Mouse (Mus musculus) cerebellum, adult 11 months (tissue): Measurements from ENCODE around the gene Mthfd2l.

ENCODE experiments used
- DNase-seq: peaks from one replicate; pipeline ENCODE4 v3.0.0; 2022

Gene Mthfd2l

GRCm38 (mm10) chr5:90949499-90949898, 18.6 kb downstream of the Mthfd2l start:
- DNase-seq = no peak

GRCm38 (mm10) chr5:90951475-90951874, 20.6 kb downstream of the Mthfd2l start:
- peak; percentile 25 for DNase-seq

DNA sequence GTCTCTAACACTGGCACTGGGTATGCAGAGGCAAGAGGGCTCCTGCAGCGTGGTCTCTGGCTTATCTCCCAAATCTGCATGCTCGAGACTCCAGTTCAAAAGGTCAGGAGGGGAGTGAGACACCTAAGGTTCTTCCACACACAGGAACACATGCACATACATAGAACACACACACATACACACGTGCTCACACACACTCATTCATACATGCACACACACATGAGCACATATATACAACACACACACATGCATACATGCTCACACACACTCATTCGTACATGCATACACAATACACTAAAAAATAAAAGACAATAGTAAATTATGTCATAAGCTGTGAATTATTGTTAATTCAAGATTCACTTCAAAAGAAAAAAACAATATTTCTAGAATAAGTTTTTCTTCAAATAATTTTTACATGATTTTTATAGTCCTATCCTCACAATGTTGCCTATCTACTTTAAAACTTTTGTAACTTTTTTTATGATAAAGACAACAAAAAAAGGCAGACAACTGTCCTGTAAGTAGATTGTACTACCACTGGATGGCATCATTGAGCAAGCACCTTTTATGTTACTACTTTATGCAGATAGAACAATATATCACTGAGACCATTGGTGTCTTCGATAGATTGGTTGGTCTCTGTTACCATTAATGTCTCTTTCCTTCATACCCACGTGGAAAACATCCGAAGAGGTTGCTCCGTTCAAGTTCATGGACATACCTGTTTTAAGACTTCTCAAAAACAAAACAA, 22.0 kb downstream of the Mthfd2l start:
- no peak for DNase-seq

DNA sequence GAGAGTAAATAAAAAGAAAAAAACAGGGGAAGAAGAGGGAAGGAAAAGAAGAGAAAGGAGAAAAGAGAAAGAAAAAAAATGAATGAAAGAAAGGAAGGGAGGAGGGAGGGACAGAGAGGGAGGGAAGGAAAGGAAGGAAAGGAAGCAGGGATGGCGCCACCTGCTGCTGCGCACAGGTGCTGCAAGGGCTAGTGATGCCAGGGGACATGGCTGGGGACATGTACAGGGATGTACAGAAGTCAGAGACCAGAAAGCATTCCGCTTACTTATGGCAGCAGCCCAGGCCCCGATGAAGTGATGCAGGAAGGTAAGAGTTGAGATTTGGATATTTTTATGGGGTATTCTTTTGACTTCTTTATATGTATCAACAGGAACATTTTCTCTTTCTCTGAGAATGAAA, 33.4 kb downstream of the Mthfd2l start:
- DNase-seq = no peak

DNA sequence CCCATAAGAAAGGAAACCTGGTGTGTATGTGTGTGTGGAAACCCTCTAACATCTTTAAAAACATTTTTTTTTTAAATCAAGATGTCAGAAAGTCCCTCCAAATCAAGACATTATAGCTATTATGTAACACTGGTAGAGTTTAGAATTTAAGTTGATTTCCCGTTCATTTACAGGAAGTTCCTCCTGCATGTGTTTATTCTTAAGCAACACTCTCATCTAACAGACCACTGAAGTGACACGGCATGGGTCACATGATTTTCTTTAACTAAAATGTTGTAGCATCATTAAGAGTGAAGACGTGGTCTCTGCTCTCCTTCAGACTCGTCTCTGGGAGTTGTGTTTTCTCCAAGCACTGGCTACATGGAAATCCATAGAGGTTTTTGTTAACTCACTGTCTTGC, 33.8 kb downstream of the Mthfd2l start:
- DNase-seq = no peak

GRCm38 (mm10) chr5:90965386-90965785, 34.5 kb downstream of the Mthfd2l start:
- no peak for DNase-seq

DNA sequence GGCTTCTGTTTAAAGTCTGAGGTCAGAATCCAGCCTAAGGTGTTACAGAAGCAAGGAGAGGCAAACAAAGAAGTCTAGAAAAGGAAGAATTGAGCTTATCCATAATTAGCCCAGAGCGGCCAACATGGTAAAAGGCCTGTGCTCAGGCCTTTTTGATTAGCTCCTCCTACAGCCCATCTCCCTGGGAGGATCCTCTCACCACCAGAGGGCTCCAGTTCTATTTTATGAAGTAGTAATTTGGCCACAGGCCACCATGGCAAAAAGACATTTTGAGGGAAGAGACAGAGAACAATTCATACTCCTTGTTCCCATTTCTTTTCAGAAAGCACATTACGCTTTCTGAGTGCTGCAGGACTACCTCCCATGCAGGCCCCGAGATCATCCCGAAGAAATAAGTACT, 46.3 kb downstream of the Mthfd2l start:
- DNase-seq = peak; percentile 19

- no peak for DNase-seq
Observed at GRCm38 (mm10) chr5:90980297-90980696, 49.4 kb downstream of the Mthfd2l start.

GRCm38 (mm10) chr5:90987605-90988004, 56.7 kb downstream of the Mthfd2l start:
- DNase-seq = no peak

GRCm38 (mm10) chr5:90988149-90988548, 57.2 kb downstream of the Mthfd2l start:
- DNase-seq = no peak

DNA sequence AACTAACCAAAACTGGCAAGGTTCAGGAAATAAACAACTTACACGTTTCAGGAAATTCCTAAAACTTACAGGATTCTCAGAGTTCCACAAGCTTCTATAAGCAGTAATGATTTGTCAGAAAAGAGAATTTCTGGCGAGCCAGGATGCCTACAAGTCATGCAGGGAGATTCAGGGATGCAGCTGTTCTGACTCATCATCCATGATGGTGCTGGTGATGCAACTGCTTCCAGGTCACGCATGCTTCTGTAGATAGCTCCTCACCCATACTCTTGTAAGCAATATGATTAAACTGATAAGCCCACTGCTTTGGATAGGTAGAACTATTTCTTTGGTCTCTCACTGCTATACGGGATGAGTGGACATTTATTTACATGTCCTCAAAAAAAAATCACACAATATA, 57.7 kb downstream of the Mthfd2l start:
- no peak for DNase-seq

DNA sequence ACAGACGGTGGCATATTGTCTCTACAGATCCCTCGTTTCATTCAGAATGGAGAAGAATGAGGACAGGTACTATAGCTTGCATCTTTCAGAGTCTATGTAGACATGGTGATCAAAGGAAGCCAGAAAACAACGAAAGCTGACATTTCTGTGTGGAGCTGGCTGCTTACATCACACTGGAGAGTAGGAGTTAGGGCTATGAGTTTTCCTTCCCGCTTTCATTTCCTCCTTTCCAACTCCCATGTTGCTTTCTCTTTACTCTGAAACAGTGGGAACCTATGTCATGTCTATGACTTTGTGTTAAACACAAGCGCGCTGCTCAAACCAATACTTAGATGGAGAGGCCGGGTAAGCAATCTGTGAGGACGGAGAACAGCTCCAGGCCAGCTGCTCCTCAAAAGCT, 69.0 kb downstream of the Mthfd2l start:
- no peak for DNase-seq

GRCm38 (mm10) chr5:91015216-91015615, 84.3 kb downstream of the Mthfd2l start:
- DNase-seq = no peak

DNA sequence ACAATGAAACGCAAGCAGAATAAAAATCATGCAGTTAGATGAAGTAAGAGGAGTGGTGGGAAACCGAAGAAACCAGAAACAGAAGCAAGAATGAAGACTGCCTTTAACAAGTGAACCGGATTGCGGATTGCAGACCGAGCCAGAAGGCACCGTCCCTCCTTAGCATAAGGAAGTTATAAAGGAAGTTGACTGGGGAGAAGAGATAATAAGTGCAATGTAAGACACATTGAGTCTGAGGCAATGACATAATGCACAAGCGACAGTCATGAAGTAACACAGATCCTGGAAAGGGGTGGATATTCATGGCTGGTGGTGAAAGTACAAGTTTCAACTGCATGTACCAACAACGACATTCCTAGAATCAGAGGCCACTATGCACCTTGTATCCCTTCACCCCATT, 92.2 kb downstream of the Mthfd2l start:
- no peak for DNase-seq

DNA sequence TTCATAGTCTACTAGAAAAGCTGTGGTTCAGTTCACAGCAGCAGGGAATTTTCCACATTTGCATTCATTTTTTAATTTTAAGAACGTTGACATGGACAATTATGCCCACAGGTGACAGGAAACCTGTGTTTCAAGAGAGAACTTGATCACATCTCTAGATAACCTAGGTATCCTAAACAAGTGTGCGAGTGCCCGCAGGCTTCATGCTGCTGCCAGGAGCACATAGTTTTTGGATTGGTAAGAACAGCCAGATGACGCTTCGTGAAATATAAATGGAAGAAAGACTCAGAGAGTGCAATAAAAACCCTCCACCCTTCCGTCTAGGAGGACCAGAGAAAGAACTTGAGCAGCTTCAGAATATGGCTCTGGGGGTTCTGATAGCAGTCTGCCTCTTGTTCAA, 96.2 kb downstream of the Mthfd2l start, which contains the start of gene Epgn:
Gene Epgn, plus strand, starts transcription at position 301 of the 400 bp plus-strand sequence.
- no peak for DNase-seq

- no peak for DNase-seq
Observed at GRCm38 (mm10) chr5:91027840-91028239, 96.9 kb downstream of the Mthfd2l start.

DNA sequence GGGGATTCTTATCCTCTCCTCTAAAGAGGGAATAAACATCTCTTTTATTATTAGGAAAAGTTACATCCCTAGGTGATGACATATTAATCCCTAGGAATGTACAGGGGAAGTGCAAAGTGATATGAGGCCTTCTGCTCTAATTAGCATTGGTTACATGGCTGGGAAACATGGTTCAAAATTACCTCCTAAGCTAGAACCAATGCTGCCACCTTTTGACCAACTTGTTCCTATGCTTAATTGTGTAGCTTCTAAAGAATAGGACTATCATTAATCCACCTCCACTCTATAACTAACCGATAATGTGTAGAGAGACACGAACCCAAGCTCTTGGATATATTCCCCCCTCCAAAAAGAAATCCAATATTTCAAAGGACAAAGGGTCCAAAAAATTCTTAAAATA, 99.7 kb downstream of the Mthfd2l start:
- no peak for DNase-seq

DNA sequence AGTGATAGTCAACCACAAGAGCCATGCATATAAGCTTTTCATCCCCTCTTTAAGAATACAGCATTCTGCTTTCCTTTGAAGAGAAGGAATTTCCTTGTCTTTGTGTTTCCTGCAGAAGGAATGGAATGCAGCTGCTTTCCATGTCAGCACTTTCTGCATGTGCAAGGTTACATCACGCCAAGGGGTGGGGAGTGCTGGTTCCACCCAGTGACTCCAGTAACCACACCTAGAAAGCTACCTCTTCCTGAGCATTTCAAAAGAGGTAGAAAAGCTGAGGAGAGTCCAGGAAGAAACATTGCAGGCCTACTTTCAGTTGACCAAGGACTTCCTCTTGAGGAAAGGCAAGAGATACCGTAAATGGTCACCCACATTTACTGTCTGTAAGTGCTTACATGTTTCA, 104.4 kb downstream of the Mthfd2l start:
- DNase-seq = no peak

DNA sequence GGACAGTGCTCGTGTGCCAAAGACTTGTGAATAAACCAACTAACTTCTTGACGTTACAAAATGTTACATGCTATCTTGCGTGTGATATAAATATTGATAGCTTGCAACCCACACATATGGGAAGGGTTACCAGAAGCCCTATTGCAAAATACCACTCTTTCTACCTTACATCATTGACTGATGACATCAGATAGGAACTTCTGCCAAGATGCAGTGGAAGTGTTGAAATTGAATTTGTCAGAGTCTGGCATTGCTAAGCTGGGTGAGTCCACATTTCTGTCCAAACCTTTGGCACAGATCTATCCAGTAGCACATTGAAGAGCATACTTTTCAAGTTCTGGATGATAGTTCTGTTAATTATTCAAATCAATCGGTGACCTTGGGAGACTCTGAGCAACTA, 105.7 kb downstream of the Mthfd2l start:
- DNase-seq = no peak

DNA sequence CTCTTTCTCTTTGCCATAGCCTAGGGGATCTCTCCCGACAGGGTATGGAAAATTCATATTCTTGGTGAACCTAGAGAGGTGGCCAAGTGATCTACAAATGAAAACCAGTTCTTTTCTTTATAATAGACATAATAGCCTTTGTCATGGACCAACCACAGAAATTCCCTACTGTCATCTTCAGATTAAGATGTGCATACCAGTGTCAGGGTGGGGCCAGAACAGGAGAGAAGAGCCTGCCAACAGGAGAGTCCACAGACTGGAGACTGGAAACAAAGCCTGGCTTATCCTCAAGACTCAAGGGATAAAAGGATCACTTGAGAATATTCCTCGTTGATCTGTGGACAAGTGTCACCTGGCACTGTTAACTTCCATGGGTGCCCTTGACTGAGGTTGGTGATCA, 106.8 kb downstream of the Mthfd2l start:
- no peak for DNase-seq

DNA sequence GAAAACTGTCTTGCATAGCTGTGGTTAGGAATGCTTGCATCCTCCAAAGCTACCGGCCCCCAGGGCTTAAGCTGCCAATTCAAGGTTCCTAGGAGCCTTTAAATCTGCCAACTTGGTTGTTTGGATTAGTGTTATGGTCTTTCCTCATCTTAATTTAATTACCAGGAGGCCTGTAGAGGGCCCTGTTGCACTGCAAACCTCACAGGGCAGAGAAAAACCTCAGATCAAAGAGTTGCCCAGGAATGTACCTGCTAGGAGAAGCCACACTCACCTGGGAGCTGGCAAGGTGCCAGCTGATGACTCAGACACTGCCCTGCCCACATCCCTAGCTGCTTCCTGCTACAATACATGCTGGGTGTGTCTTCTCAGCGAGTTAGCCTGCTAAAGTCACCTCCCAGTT, 107.6 kb downstream of the Mthfd2l start:
- DNase-seq = no peak

DNA sequence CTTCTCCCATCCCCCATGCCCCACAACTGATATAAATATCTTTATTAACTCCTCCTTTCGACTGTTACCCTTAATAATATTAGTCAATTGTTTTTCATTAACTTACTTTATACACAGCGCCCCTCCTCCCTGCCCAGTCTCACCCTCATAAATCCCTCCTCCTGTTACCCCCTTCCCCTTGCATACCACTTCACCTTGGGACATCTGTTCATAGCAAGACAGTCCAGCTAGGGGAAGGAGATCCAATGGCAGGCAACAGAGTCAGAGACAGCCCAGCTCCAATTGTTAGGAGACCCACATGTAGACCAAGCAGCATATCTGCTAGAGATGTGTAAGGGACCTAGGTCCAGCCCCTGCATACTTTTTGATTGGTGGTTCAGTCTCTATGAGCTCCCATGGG, 108.0 kb downstream of the Mthfd2l start:
- DNase-seq = no peak

GRCm38 (mm10) chr5:91047987-91048386, 117.1 kb downstream of the Mthfd2l start:
- no peak for DNase-seq

- no peak for DNase-seq
Observed at GRCm38 (mm10) chr5:91048397-91048796, 117.5 kb downstream of the Mthfd2l start.
